Mouse (Mus musculus): ENCODE measurements around the gene Rtn4r. TPM values are rescaled to one million over a fixed set of nuclear protein-coding genes. Genes with fewer than 3 reads are reported as not detected.

The Rtn4r gene
- total and polyA plus RNA-seq, 3 experiments: not detected

GRCm38 (mm10) chr16:18118285-18118684, 9.2 kb upstream of the Rtn4r start:
- no peak for TF ChIP-seq EP300 (IDR thresholded peaks at IDR 0.05; ENCODE audit: low read length)
- TF ChIP-seq MYC (IDR thresholded peaks at IDR 0.05; ENCODE audit: low read depth, low read length): no peak
- TF ChIP-seq MEF2A (IDR thresholded peaks at IDR 0.05; ENCODE audit: borderline replicate concordance, low read depth, low read length): no peak
- TF ChIP-seq CHD2 (IDR thresholded peaks at IDR 0.05; ENCODE audit: low read length): no peak
- TF ChIP-seq ZKSCAN1 (IDR thresholded peaks at IDR 0.05; ENCODE audit: borderline replicate concordance, low read depth, low read length): no peak
- no peak for TF ChIP-seq ETS1 (conservative IDR thresholded peaks at IDR 0.05; ENCODE audit: low read depth, low read length)
- no peak for TF ChIP-seq JUND (conservative IDR thresholded peaks at IDR 0.05; ENCODE audit: low read depth, low read length)
- TF ChIP-seq JUN (IDR thresholded peaks at IDR 0.05; ENCODE audit: insufficient read depth, low read depth, low read length): no peak
- no peak for TF ChIP-seq MAZ (IDR thresholded peaks at IDR 0.05; ENCODE audit: low read depth, low read length)
- no peak for TF ChIP-seq USF2 (conservative IDR thresholded peaks at IDR 0.05; ENCODE audit: low read depth, low read length)
- TF ChIP-seq RAD21 (IDR thresholded peaks at IDR 0.05; ENCODE audit: low read depth, low read length): no peak
- no peak for TF ChIP-seq IRF4 (IDR thresholded peaks at IDR 0.05; ENCODE audit: low read depth, low read length)
- no peak for TF ChIP-seq BHLHE40 (IDR thresholded peaks at IDR 0.05; ENCODE audit: low read depth, low read length)
- TF ChIP-seq CHD1 (IDR thresholded peaks at IDR 0.05; ENCODE audit: low read depth, low read length): no peak
- TF ChIP-seq SIN3A (IDR thresholded peaks at IDR 0.05; ENCODE audit: low read length): no peak
- no peak for TF ChIP-seq POLR2A (IDR thresholded peaks at IDR 0.05; ENCODE audit: low read depth, low read length)
- no peak for TF ChIP-seq PAX5 (IDR thresholded peaks at IDR 0.05; ENCODE audit: low read length)
- TF ChIP-seq NRF1 (IDR thresholded peaks at IDR 0.05; ENCODE audit: low read depth, low read length): no peak
- Histone ChIP-seq H3K79me2 (replicated peaks; ENCODE audit: control insufficient read depth, extremely low read depth, insufficient read depth, poor library complexity, severe bottlenecking) (no peaks in the 10 kb centered on the region), H3K4me2 (ENCODE audit: insufficient read depth, low read depth, poor library complexity, severe bottlenecking) (no peak overlapping the region), H3K36me3 (replicated peaks in 1 of 2; ENCODE audit: control insufficient read depth in 1 of 2, insufficient read depth in 1 of 2, low read length in 1 of 2) (no peaks in the 10 kb centered on the region), H3K9ac (ENCODE audit: insufficient read depth, low read depth) (no peak overlapping the region), H3K4me3 (replicated peaks in 1 of 3; ENCODE audit: low read depth in 2 of 3, low read length in 2 of 3, poor library complexity in 1 of 3) (no peak overlapping the region), H3K27ac (ENCODE audit: insufficient read depth, low read depth) (no peak overlapping the region), H3K27me3 (replicated peaks) (peaks cover 83% of the 10 kb centered on the region), H3K9me3 (replicated peaks; ENCODE audit: low read length) (no peaks in the 10 kb centered on the region), H3K4me1 (ENCODE audit: control insufficient read depth in 1 of 2, insufficient read depth in 2 of 2) (no peaks in the 10 kb centered on the region; a peak in 1 of 4 replicates)
- no peak for DNase-seq (ENCODE audit: extremely low read depth)
- dilution Hi-C loops (cut with MboI; ENCODE audit: extremely low pct_ligation_motif_present, extremely low pct_unique_long_range_greater_than_20kb, low sequenced_read_pairs) (no loop called here), in situ Hi-C loops (cut with MboI; ENCODE audit: low pct_ligation_motif_present, low pct_unique_long_range_greater_than_20kb, low sequenced_read_pairs) (no loop called here)

DNA sequence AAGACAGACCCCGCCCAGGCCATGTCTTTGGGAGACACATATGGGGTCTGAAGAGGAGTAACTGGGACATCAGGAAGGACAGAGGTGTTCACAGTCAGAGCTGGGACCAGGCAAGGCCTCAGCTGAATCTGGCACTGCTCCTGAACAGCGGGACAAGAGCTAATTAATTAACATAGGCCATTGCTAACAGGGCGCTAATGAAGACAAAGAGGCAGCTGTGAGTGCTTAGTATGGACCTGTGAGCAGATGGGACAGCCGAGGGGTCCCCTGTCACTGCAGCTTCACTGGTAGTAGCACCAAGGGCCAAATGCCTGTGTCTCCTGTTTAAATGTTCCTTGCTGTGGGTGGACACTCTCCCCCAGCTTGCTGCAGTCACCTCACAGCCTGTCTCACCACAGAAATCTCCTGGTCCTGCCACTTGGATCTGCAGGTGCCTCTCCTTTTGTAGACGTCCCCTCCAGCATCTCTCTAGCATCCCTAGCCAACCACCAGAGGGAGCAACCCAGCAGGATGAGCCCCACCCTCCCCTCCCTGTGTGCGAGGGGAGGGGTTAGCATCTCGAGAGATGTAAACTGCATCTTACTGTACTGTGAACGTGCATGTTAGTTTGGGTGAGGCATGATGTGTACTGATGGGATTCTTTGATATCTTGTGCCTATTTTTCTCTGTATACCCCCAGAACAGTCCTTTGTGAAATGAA, 8.3 kb upstream of the Rtn4r start:
- Histone ChIP-seq H3K36me3 (replicated peaks in 1 of 2; ENCODE audit: control insufficient read depth in 1 of 2, insufficient read depth in 1 of 2, low read length in 1 of 2) (no peaks in the 10 kb centered on the region), H3K9me3 (replicated peaks; ENCODE audit: low read length) (no peaks in the 10 kb centered on the region), H3K79me2 (replicated peaks; ENCODE audit: control insufficient read depth, extremely low read depth, insufficient read depth, poor library complexity, severe bottlenecking) (no peaks in the 10 kb centered on the region), H3K4me2 (ENCODE audit: insufficient read depth, low read depth, poor library complexity, severe bottlenecking) (no peak overlapping the region), H3K9ac (ENCODE audit: insufficient read depth, low read depth) (no peak overlapping the region), H3K4me3 (replicated peaks in 1 of 3; ENCODE audit: low read depth in 2 of 3, low read length in 2 of 3, poor library complexity in 1 of 3) (no peak overlapping the region), H3K4me1 (ENCODE audit: control insufficient read depth in 1 of 2, insufficient read depth in 2 of 2) (no peaks in the 10 kb centered on the region; a peak in 1 of 4 replicates), H3K27me3 (replicated peaks) (peaks cover 86% of the 10 kb centered on the region), H3K27ac (ENCODE audit: insufficient read depth, low read depth) (no peak overlapping the region)
- TF ChIP-seq IRF4 (IDR thresholded peaks at IDR 0.05; ENCODE audit: low read depth, low read length): 0 out of 2 replicates have a peak, but pooled peaks have one; percentile 30
- TF ChIP-seq JUND (conservative IDR thresholded peaks at IDR 0.05; ENCODE audit: low read depth, low read length): no peak
- 0 out of 2 replicates have a peak, but pooled peaks have one; percentile 33 for TF ChIP-seq BHLHE40 (IDR thresholded peaks at IDR 0.05; ENCODE audit: low read depth, low read length)
- no peak for TF ChIP-seq E2F4 (IDR thresholded peaks at IDR 0.05; ENCODE audit: insufficient replicate concordance, low read depth, low read length)
- TF ChIP-seq MAFK (IDR thresholded peaks at IDR 0.05; ENCODE audit: insufficient replicate concordance, low read length): no peak
- TF ChIP-seq CTCF (conservative IDR thresholded peaks at IDR 0.05 in 1 of 2, IDR thresholded peaks at IDR 0.05 in 1 of 2; ENCODE audit: low read depth in 2 of 2, low read length in 2 of 2): peak; percentile 37 to 87; a peak in 3 of 4 replicates
- no peak for TF ChIP-seq ELF1 (IDR thresholded peaks at IDR 0.05; ENCODE audit: low read depth, low read length)
- TF ChIP-seq MAZ (IDR thresholded peaks at IDR 0.05; ENCODE audit: low read depth, low read length): peak; percentile 99
- TF ChIP-seq TCF12 (IDR thresholded peaks at IDR 0.05; ENCODE audit: low read depth, low read length): no peak
- no peak for TF ChIP-seq POLR2AphosphoS2 (IDR thresholded peaks at IDR 0.05; ENCODE audit: low read depth, low read length)
- TF ChIP-seq ETS1 (conservative IDR thresholded peaks at IDR 0.05; ENCODE audit: low read depth, low read length): no peak
- TF ChIP-seq ZNF384 (IDR thresholded peaks at IDR 0.05; ENCODE audit: low read depth, low read length): no peak
- no peak for TF ChIP-seq SIN3A (IDR thresholded peaks at IDR 0.05; ENCODE audit: low read length)
- no peak for TF ChIP-seq POLR2A (IDR thresholded peaks at IDR 0.05; ENCODE audit: low read depth, low read length)
- TF ChIP-seq KAT2A (IDR thresholded peaks at IDR 0.05; ENCODE audit: insufficient replicate concordance, low read length): no peak
- no peak for TF ChIP-seq ZKSCAN1 (IDR thresholded peaks at IDR 0.05; ENCODE audit: borderline replicate concordance, low read depth, low read length)
- TF ChIP-seq SMC3 (IDR thresholded peaks at IDR 0.05; ENCODE audit: low read depth, low read length): peak; percentile 89
- TF ChIP-seq PAX5 (IDR thresholded peaks at IDR 0.05; ENCODE audit: low read length): no peak
- no peak for TF ChIP-seq MXI1 (IDR thresholded peaks at IDR 0.05; ENCODE audit: low read depth, low read length)
- no peak for TF ChIP-seq JUN (IDR thresholded peaks at IDR 0.05; ENCODE audit: insufficient read depth, low read depth, low read length)
- TF ChIP-seq RAD21 (IDR thresholded peaks at IDR 0.05; ENCODE audit: low read depth, low read length): peak; percentile 55
- DNase-seq (ENCODE audit: extremely low read depth): peak; percentile 66
- dilution Hi-C loops (cut with MboI; ENCODE audit: extremely low pct_ligation_motif_present, extremely low pct_unique_long_range_greater_than_20kb, low sequenced_read_pairs) (no loop called here), in situ Hi-C loops (cut with MboI; ENCODE audit: low pct_ligation_motif_present, low pct_unique_long_range_greater_than_20kb, low sequenced_read_pairs) (no loop called here)
